Mouse (Mus musculus): ENCODE measurements around the gene Ndrg3. TPM values are rescaled to one million over a fixed set of nuclear protein-coding genes. Genes with fewer than 3 reads are reported as not detected.

Gene Ndrg3
- polyA plus RNA-seq, 1 experiment: 3.3 TPM

DNA sequence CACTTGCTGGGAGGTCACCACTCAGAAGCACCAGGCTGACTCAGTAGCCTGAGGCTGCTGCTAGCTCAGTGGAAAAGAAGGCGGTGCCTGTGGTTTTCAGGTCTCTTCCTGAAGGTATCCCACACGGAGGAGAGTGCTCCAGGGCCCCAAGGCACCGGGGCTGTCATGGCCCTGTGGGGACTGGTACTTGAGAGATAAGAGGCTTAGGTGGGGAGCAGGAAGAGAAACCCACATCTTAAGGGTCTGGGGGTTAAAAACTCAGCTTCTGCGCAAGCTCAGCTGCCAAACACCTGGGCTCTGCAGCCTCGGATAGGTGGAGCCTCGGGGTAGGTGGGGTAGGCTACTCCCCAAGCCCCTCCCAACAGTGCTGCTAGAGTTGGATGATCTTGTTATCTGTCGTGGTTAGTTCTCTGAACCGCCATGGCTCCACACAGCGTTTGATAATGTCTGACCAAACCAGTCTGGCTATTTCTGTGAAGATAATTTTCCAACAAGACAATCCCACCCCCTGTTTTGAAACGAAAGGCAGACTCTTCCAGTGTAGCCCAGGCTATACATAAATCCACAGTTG lies 109.3 kb downstream of the Ndrg3 start:
- peaks cover 99% of the 10 kb centered on the region for H3K4me1 ChIP-seq
- no peaks in the 10 kb centered on the region for H3K27me3 ChIP-seq (replicated peaks)
- peak overlapping the region; percentile 71 for H3K4me3 ChIP-seq (replicated peaks)
- TF ChIP-seq GATA1 (IDR thresholded peaks at IDR 0.05; ENCODE audit: borderline replicate concordance, low read length): no peak
- TF ChIP-seq FLI1 (IDR thresholded peaks at IDR 0.05; ENCODE audit: low read length): no peak
- no peaks in the 10 kb centered on the region for H3K9me3 ChIP-seq
- H3K36me3 ChIP-seq (replicated peaks; ENCODE audit: low read length): peaks cover 56% of the 10 kb centered on the region

DNA sequence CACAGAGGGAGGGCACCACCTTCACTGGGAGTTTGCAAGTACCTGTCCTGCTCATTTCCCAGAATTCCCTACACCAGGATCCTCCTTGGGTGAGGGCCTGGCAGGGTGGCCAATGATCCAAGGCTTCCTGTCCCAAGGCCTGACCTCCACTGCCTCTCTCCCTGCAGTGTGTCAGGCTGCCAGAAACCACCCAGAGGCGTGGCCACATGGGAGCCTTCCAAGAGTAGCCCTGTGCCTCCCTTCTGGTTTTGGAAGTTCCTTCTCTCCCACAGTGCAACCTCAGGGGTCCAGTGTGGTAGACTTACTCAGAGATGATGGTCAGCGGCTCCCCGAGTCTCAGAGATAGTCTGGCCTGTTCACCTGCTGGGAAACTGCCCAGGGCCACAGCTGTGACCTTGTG lies 112.3 kb downstream of the Ndrg3 start:
- Histone ChIP-seq H3K4me1 (peaks cover 99% of the 10 kb centered on the region), H3K9me3 (no peaks in the 10 kb centered on the region), H3K4me3 (replicated peaks) (peak overlapping the region; percentile 23), H3K27me3 (replicated peaks) (no peaks in the 10 kb centered on the region), H3K36me3 (replicated peaks; ENCODE audit: low read length) (peaks cover 86% of the 10 kb centered on the region)
- no peak for TF ChIP-seq FLI1 (IDR thresholded peaks at IDR 0.05; ENCODE audit: low read length)
- no peak for TF ChIP-seq GATA1 (IDR thresholded peaks at IDR 0.05; ENCODE audit: borderline replicate concordance, low read length)

DNA sequence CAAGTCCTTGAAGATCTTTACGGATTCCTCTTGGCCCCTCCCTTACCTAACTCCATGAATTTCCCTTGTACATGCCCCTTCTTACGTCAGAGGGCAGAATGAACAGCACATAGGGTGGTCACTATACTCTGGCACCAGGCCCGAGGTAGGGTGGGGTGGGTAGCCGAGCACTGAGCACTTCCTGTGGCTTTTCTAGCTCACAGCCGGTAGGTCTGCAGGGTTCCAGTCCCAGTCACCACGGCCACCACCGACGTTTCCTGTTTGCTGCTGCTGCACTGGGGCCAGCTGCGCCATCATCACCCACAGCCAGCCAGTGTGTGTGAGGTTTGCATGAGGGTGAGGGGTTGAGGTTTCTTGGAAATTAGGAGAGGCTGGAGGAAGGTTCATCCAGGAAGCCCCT lies 114.1 kb downstream of the Ndrg3 start:
- Histone ChIP-seq H3K9me3 (no peaks in the 10 kb centered on the region), H3K4me1 (peaks cover 99% of the 10 kb centered on the region), H3K4me3 (replicated peaks) (peak overlapping the region; percentile 78), H3K27me3 (replicated peaks) (no peaks in the 10 kb centered on the region), H3K36me3 (replicated peaks; ENCODE audit: low read length) (peaks cover 96% of the 10 kb centered on the region)
- TF ChIP-seq FLI1 (IDR thresholded peaks at IDR 0.05; ENCODE audit: low read length) (no peak), GATA1 (IDR thresholded peaks at IDR 0.05; ENCODE audit: borderline replicate concordance, low read length) (no peak)

Other genes starting within 250 kb of the Ndrg3 start
- gene Myl9, start 216.6 kb downstream of the Ndrg3 start, polyA plus RNA-seq (2012; ENCODE audit: insufficient read depth, low replicate concordance): 143 and 182 TPM in 2 replicates
- gene Tgif2, start 152.0 kb downstream of the Ndrg3 start, polyA plus RNA-seq (2012; ENCODE audit: insufficient read depth, low replicate concordance): 5.1 and 8.1 TPM in 2 replicates
- gene 4930518I15Rik, start 134.1 kb downstream of the Ndrg3 start, polyA plus RNA-seq (2012; ENCODE audit: insufficient read depth, low replicate concordance): 0.13 TPM in 1 of 2 replicates, not detected in the other
- 175 and 255 TPM in 2 replicates for gene Rab5if, start 128.9 kb downstream of the Ndrg3 start, polyA plus RNA-seq (2012; ENCODE audit: insufficient read depth, low replicate concordance)
- gene Sla2, start 104.9 kb downstream of the Ndrg3 start, polyA plus RNA-seq (2012; ENCODE audit: insufficient read depth, low replicate concordance): 86.1 and 150 TPM in 2 replicates
- 0.73 TPM in 1 of 2 replicates, not detected in the other for gene Dsn1, start 15.1 kb upstream of the Ndrg3 start, polyA plus RNA-seq (2012; ENCODE audit: insufficient read depth, low replicate concordance)
- gene Soga1, start 87.2 kb upstream of the Ndrg3 start, polyA plus RNA-seq (2012; ENCODE audit: insufficient read depth, low replicate concordance): 3.8 and 5.8 TPM in 2 replicates
- not detected in 2 replicates for gene Tldc2, start 95.0 kb upstream of the Ndrg3 start, polyA plus RNA-seq (2012; ENCODE audit: insufficient read depth, low replicate concordance)
- 16.0 and 27.3 TPM in 2 replicates for gene Samhd1, start 143.2 kb upstream of the Ndrg3 start, polyA plus RNA-seq (2012; ENCODE audit: insufficient read depth, low replicate concordance)
- 1.3 and 2.1 TPM in 2 replicates for gene Rbl1, start 212.5 kb upstream of the Ndrg3 start, polyA plus RNA-seq (2012; ENCODE audit: insufficient read depth, low replicate concordance)